Mouse (Mus musculus) CH12.LX (cell line): ENCODE data around the gene Slc22a5. TPM values are rescaled to one million over a fixed set of nuclear protein-coding genes. Genes with fewer than 3 reads are reported as not detected.
"Not testable (repeated sequence)": the region's sequence is repeated elsewhere in the genome, so short reads cannot be mapped to it uniquely, and the experiment has no call there.

Source experiments
- DNase-seq: peaks from one replicate; pipeline ENCODE4 v3.0.0-alpha.2; 2013; ENCODE audit errors: extremely low read depth
- H3K27ac ChIP-seq: 2 replicates; pipeline ENCODE4 v1.5.1; 2012; ENCODE audit warnings: low read depth, mild to moderate bottlenecking, control low read depth, moderate library complexity; ENCODE audit not compliant: insufficient read depth
- H3K27me3 ChIP-seq: replicated peaks from 2 replicates; pipeline ENCODE3; 2012; ENCODE audit warnings: inconsistent platforms
- H3K36me3 ChIP-seq, 2 experiments: replicated peaks in 1 of 2; 2 replicates each; pipeline versions ENCODE3 to v1.6.1; 2012; ENCODE audit warnings: inconsistent platforms in 1 of 2, low read length in 1 of 2, mild to moderate bottlenecking in 1 of 2, mixed read lengths in 1 of 2, moderate library complexity in 1 of 2; ENCODE audit not compliant: control insufficient read depth in 1 of 2, insufficient read depth in 1 of 2
- H3K4me1 ChIP-seq, 2 experiments: 2 replicates each; pipeline ENCODE4 v1.6.1; 2012; ENCODE audit warnings: inconsistent platforms in 1 of 2, moderate library complexity in 1 of 2; ENCODE audit not compliant: insufficient read depth in 2 of 2, control insufficient read depth in 1 of 2
- H3K4me2 ChIP-seq: 2 replicates; pipeline ENCODE4 v1.6.1; 2012; ENCODE audit warnings: low read depth, mild to moderate bottlenecking, control low read depth; ENCODE audit not compliant: poor library complexity, insufficient read depth, severe bottlenecking
- H3K4me3 ChIP-seq, 3 experiments: fragments of 150-350 bp in 1 of 3; sonication (generic) in 1 of 3; replicated peaks in 1 of 3; 2 replicates each; pipeline versions ENCODE3 to v1.5.1; 2011 to 2012; ENCODE audit warnings: low read depth in 2 of 3, low read length in 2 of 3, mild to moderate bottlenecking in 2 of 3, moderate library complexity in 2 of 3, control low read depth in 1 of 3, improper control_type of control experiment in 1 of 3, inconsistent platforms in 1 of 3, mixed read lengths in 1 of 3; ENCODE audit not compliant: poor library complexity in 1 of 3
- H3K79me2 ChIP-seq: replicated peaks from 2 replicates; pipeline ENCODE4 v1.6.1; 2012; ENCODE audit warnings: mild to moderate bottlenecking, moderate library complexity; ENCODE audit not compliant: control insufficient read depth, poor library complexity, insufficient read depth, severe bottlenecking; ENCODE audit errors: extremely low read depth
- H3K9ac ChIP-seq: 2 replicates; pipeline ENCODE4 v1.6.1; 2012; ENCODE audit warnings: low read depth, mild to moderate bottlenecking, control low read depth, moderate library complexity; ENCODE audit not compliant: insufficient read depth
- H3K9me3 ChIP-seq: replicated peaks from 2 replicates; pipeline ENCODE3; 2012; ENCODE audit warnings: low read length, inconsistent platforms, mixed read lengths
- CHD1 ChIP-seq: IDR thresholded peaks from 2 replicates; pipeline ENCODE4 v1.6.1; 2012; ENCODE audit warnings: low read depth, low read length, improper control_type of control experiment, inconsistent platforms
- CTCF ChIP-seq, 2 experiments: IDR thresholded peaks in 1 of 2; conservative IDR thresholded peaks in 1 of 2; 2 replicates each; pipeline ENCODE4 v1.5.1; 2011 to 2012; ENCODE audit warnings: low read depth in 2 of 2, low read length in 2 of 2, improper control_type of control experiment in 1 of 2, inconsistent platforms in 1 of 2, mild to moderate bottlenecking in 1 of 2, moderate library complexity in 1 of 2
- E2F4 ChIP-seq: IDR thresholded peaks from 2 replicates; pipeline ENCODE4 v1.6.1; 2011; ENCODE audit warnings: low read depth, low read length, improper control_type of control experiment; ENCODE audit not compliant: insufficient replicate concordance
- ETS1 ChIP-seq: conservative IDR thresholded peaks from 2 replicates; pipeline ENCODE4 v1.6.1; 2012; ENCODE audit warnings: low read depth, mild to moderate bottlenecking, inconsistent platforms, low read length, improper control_type of control experiment, moderate library complexity
- IRF4 ChIP-seq: IDR thresholded peaks from 2 replicates; pipeline ENCODE4 v1.6.1; 2014; ENCODE audit warnings: low read depth, mild to moderate bottlenecking, inconsistent platforms, low read length, improper control_type of control experiment
- JUN ChIP-seq: IDR thresholded peaks from 2 replicates; pipeline ENCODE4 v1.6.1; 2011; ENCODE audit warnings: low read depth, mild to moderate bottlenecking, low read length, improper control_type of control experiment, moderate library complexity; ENCODE audit not compliant: insufficient read depth
- MYC ChIP-seq: IDR thresholded peaks from 2 replicates; pipeline ENCODE4 v1.6.1; 2011; ENCODE audit warnings: low read depth, mild to moderate bottlenecking, improper control_type of control experiment, low read length
- NRF1 ChIP-seq: IDR thresholded peaks from 2 replicates; pipeline ENCODE4 v1.6.1; 2014; ENCODE audit warnings: low read depth, mild to moderate bottlenecking, inconsistent platforms, low read length, improper control_type of control experiment, moderate library complexity
- PAX5 ChIP-seq: IDR thresholded peaks from 2 replicates; pipeline ENCODE4 v1.6.1; 2012; ENCODE audit warnings: low read length, inconsistent platforms, mixed read lengths
- RAD21 ChIP-seq: IDR thresholded peaks from 2 replicates; pipeline ENCODE4 v1.6.1; 2011; ENCODE audit warnings: low read depth, mild to moderate bottlenecking, low read length, improper control_type of control experiment, moderate library complexity
- USF2 ChIP-seq: conservative IDR thresholded peaks from 2 replicates; pipeline ENCODE4 v1.6.1; 2011; ENCODE audit warnings: low read depth, low read length, improper control_type of control experiment
- dilution Hi-C: fragments of 300-500 bp; cut with MboI; formaldehyde crosslinking; loops from 2 replicates; pipeline ENCODE4 v1.14.3; 2020; ENCODE audit warnings: low sequenced_read_pairs; ENCODE audit not compliant: extremely low pct_unique_long_range_greater_than_20kb, extremely low pct_ligation_motif_present
- in situ Hi-C: fragments of 300-500 bp; cut with MboI; formaldehyde crosslinking; loops from 3 replicates; pipeline ENCODE4 v1.14.3; 2019; ENCODE audit warnings: low sequenced_read_pairs, low pct_ligation_motif_present, low pct_unique_long_range_greater_than_20kb, mixed read lengths
- polyA plus RNA-seq: library from polyadenylated mRNA; unstranded; fragments of >175 nt; gene quantifications from 2 replicates; pipeline ENCODE4 v1.2.1, GENCODE M21; 2012; ENCODE audit warnings: low read depth; ENCODE audit not compliant: insufficient read length
- total RNA-seq, 2 experiments: library from RNA; depleted of rRNA; stranded (reverse); fragments of 300-350 nt in 1 of 2; fragments of >200 nt in 1 of 2; gene quantifications; 2 replicates each; pipeline ENCODE4 v1.2.3; 2012 to 2014

Slc22a5 gene
- total and polyA plus RNA-seq, 3 experiments: 5.6 to 6.7 (median 6.2) TPM

DNA sequence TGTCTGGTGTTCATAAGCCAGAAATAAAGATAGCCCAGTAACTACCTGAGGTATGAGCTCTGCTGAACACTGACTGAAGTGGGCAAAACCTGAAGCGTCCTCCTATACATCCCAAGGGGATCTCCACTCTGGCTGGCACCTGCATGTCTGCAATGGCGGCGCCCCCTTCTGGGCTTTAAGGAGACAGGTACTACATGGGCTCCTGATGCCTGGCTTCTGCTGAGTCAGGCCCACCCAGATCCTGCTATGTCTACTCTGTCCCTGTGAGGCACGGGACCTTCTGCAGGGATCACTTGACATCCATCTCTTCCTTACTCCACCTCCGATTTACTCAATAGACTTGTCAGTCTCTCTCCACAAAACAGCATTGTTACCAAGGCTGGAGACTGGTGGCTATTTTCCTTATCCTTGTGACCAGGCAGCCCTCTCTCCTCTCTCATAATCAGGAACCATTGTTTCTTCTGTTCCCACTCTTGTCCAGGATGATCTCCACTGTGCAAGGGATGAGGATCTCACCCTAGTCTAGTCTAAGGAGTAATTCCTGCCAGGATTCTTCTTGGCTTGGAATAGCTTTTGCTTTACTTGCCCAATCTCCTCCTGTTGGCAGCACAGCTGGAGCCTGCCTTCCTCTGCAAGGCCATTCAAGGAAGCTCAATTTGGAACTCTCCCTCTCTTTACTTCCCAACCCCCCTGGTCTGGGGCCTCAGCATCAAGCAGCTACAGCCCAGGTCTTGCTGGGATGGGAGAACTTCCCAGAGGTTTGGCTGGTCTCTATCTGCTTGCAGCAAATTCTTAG is 17.4 kb downstream of the Slc22a5 start:
- dilution Hi-C loops, H3K27ac ChIP-seq: not testable (repeated sequence)

DNA sequence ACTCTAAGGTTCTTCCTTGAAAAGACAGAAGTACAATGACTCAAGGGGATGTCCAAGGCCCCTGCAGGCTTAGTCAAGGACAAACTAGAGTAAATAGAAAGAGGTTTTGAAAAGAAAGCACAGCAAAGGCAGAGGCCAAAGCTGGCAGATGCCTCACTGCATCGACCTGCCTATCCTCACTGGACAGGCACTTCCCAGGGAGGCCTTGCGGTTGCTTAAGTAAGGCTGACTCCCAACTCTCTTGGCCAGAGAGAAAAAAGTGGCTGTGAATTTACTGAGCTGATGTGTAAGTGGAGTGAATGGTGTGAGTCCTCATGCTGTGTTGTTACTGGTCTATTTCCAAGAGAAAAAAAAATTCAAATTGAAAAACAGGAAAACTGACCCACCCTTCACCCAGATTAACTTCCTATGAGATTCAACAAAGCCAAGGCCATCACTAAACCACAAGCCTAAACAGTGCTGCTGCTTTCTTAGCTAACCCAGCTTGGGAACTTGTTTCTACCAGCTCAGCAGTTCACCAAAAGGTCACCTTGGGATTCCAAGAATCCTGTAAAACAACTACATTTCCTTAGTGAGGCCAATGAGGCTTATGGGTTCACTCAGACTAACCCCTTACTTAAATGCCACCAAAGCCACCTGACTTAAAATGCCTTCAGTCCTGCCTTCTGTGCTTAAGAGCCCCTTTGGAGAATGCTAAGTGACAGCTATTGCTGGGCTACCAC is 19.5 kb downstream of the Slc22a5 start:
- Histone ChIP-seq H3K4me3 (no peak overlapping the region), H3K9ac (no peak overlapping the region), H3K79me2 (no peaks in the 10 kb centered on the region), H3K36me3 (peaks cover 15 to 38% of the 10 kb centered on the region in 2 experiments), H3K9me3 (no peaks in the 10 kb centered on the region), H3K27me3 (no peaks in the 10 kb centered on the region), H3K4me2 (no peak overlapping the region), H3K4me1 (0 out of 4 replicates have a peak, but pooled peaks cover 2 to 3% of the 10 kb centered on the region in 2 experiments), H3K27ac (0 out of 2 replicates have a peak overlapping the region, but pooled peaks have one; percentile 17)
- dilution Hi-C loops (no loop called here), in situ Hi-C loops (no loop called here)
- TF ChIP-seq MYC (no peak), E2F4 (no peak), JUN (no peak), ETS1 (no peak), PAX5 (no peak), CTCF (conservative IDR thresholded peaks at IDR 0.05 in 1 of 2, IDR thresholded peaks at IDR 0.05 in 1 of 2; ENCODE audit: low read depth in 2 of 2, low read length in 2 of 2) (no peak), USF2 (no peak), IRF4 (no peak), CHD1 (no peak), NRF1 (no peak)
- no peak for DNase-seq

More for the DNA sequence above, 17.4 kb downstream of the Slc22a5 start:
- peak; percentile 12 for TF ChIP-seq RAD21
- TF ChIP-seq CTCF (conservative IDR thresholded peaks at IDR 0.05 in 1 of 2, IDR thresholded peaks at IDR 0.05 in 1 of 2; ENCODE audit: low read depth in 2 of 2, low read length in 2 of 2): peak in 1 of 2 experiments; percentile 49; a peak in 2 of 4 replicates
- DNase-seq: peak; percentile 35
- H3K9me3 ChIP-seq, H3K9ac ChIP-seq, H3K4me1 ChIP-seq, in situ Hi-C loops, H3K27me3 ChIP-seq, H3K4me2 ChIP-seq, H3K79me2 ChIP-seq, H3K4me3 ChIP-seq: not testable (repeated sequence)
- H3K36me3 ChIP-seq: peaks cover 15 to 36% of the 10 kb centered on the region in 2 experiments
